Mouse (Mus musculus) heart, adult 11 months (tissue): ENCODE measurements around the gene Spcs3.
"Not testable (repeated sequence)": the region's sequence is repeated elsewhere in the genome, so short reads cannot be mapped to it uniquely, and the experiment has no call there.

Experiments used
- DNase-seq: peaks from one replicate; pipeline ENCODE4 v3.0.0; 2022

Gene Spcs3

DNA sequence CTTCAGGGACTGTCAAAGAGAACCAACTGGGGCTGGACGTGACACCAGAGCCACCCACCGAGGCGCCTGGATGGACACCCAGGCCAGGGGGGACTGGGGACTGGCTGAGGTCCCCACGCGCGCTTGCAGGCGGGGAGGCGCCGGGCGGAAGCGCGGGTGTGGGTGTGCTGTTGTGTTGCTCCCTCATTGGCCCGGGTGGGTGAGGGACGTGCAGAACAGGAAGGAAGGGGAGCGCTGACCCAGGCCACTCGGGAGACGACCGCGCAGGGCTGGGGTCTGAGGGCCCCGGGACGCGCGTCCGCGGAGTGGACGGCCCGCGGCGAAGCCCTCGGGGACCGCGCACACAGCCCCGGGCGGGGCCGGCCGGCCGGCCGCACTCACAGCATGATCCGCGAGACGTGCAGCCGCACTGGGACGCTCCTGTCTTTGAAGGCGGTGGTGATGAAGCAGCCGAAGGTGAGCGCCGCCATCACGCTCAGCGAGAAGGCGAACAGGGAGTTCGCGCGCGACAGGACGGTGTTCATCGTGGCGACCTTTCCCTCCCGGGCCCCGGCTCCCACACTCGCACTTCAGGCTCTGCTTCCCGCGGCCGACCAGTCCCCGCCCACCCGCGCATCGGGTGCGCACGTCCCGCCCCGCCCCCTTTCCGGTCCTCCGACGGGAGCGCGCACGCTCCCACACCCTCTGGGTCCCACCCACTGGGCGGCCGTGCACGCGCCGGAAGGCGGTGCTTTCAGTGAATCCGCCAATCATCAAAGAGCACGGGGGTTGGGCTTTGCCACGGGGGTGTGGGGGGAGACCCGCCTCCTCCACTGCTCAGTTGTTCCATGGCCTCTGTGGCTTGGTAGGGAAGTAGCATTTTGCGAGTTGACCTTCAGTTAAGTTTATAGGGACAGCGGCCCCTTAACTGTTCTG is at the start of gene Spcs3, which contains the start of gene Asb5:
Gene Spcs3 (minus strand): TSS at position 617 of the 915 bp plus-strand sequence.
Gene Asb5 (plus strand): TSS at position 199 of the 915 bp plus-strand sequence.
- DNase-seq: peak; percentile 100

DNA sequence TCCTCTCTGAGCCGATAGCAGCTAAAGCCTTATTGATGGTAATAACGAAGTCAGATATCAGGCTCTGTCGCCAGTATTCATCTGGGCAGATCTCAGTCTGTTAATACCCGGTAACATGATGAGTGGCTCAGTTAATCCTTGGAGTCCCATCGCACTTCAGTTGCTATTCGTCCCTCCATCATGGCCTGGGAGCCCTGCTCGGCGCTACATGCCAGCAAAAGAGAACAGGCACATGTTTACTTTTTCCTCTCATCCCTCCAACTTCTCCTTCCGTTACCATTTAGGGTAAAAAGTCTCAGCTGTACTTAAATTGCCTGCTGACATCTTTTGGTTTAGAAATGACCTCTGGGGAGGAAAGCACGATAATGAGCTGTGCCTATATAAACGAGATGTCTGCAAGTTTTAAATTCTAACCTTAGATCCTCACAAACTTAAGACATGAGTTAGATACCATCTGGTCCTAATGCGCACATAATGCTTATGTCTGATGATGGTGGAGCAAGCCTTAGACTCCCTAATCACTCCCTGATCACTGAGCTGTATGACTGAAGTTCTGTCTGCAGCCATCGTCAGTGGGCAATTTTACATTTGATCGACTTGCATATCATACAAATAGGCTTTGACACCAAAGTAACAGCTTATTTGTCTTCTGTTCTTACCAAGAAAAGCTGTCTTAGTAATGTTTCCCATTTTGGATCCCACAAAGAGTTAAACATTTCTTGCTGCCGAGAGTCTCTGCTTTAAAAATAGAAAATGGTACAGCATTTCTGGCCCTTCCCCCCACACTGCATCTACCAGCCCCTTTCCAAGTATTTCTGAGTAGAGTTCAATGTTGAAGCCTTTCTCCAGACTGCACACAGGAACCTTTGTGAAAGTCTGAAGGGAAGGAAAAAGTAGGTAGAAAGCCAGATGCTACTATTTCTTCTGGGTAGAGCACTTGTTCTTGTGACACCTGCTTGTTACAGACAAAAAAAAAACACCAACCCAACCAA is 41.1 kb upstream of the Spcs3 start:
- no peak for DNase-seq

DNA sequence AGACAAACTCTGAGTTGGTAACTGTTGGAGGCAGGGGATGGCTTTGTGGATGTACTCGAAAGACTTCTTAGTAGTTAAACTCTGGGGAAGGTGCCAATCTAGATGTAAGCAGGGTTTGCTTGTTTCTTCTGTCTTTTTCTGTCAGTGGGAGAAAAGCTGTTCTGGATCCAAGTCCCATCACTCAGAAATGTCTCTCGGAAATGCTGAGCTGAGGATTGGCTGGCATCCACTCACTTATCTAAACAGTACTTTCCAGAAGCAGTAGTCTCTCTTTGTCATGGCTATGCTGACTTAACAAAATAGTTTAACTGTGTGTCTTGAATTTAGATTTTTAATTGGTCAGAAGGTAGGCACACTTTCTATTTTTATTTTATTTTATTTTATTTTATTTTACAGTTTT is 37.4 kb upstream of the Spcs3 start:
- no peak for DNase-seq

DNA sequence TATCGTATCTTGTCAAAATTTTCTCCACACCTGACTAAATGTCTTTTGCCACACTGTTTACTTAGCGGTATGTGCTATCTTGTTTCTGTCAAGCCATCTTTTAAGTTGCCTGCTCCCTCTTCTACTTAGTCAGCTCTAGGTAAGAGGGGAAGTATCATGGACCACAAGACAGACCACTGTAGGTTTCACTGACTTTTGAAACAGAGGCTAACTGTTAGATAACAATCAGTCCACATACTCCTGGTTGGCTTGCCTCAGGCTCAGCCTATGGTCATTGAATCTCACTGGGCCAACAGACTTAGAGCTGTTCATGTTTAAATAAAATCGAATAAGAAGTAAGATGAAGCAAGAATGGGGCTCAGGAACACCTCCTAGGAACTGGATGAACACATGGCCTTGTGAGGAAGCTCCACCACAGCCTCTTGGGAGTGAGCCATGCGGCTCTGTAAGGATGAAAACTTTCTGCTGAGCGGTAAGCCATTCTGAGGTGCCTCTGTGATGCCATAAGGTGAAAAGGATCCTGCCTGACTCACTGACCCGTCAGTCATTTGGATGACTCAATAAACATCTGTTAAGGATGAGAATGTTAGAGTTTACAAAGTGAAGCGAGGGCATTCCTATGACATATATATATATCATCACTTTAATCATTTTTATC is 35.9 kb upstream of the Spcs3 start:
- DNase-seq: no peak

DNA sequence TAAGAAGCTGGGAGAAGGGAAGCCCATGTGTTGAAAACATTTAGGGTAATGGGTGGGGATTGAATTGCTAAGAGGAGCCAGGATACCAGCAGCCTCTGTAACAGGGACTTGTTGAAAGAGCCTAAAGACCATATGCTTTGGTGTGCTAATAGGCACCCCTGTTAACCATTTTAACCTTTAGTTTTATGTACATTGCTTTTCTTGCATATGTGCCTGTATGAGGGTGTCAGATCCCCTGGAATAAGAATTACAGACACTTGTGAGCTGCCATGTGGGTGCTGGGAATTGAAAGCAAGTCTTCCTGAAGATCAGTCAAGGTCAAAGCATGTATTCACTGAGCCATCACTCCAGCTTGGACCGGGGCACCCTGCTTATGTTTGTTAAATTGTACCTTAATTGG is 35.4 kb upstream of the Spcs3 start:
- no peak for DNase-seq

DNA sequence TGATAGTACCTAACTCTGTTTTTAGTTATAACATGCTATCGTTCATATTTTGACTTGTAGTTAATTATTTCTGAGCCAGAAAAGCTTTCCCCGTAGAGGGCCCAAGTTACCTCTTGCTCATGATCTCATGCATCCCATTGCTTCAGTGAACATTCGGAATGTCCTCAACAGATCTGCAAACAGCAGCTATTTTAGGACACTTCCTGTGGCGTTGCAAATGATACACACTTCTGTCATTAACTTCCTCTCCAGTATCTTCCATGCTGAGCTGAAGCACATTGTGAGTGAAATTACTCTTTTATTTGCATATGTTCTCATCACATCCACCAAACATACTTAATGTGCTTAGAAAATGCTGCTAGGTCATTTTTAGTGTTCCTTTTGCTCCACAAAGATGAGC is 32.3 kb upstream of the Spcs3 start:
- no peak for DNase-seq

DNA sequence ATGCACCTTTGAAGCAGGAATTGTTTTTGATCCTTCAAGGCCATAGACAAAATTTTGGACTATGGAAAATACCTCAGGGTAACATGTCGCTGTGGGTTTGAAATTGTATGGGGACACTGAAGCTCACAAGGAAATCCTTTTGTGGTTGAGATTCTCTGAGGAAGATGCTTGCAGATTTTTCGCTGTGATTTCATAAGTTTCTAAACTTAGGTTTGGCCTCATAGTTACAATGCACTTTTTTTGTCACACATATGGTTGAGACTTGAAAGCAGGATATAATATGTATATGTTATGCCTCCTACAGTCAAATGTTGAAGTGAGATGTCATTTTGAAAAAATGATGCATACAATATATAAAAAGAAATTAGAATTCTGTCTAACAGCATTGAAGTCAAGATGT is 25.1 kb upstream of the Spcs3 start:
- DNase-seq: no peak

DNA sequence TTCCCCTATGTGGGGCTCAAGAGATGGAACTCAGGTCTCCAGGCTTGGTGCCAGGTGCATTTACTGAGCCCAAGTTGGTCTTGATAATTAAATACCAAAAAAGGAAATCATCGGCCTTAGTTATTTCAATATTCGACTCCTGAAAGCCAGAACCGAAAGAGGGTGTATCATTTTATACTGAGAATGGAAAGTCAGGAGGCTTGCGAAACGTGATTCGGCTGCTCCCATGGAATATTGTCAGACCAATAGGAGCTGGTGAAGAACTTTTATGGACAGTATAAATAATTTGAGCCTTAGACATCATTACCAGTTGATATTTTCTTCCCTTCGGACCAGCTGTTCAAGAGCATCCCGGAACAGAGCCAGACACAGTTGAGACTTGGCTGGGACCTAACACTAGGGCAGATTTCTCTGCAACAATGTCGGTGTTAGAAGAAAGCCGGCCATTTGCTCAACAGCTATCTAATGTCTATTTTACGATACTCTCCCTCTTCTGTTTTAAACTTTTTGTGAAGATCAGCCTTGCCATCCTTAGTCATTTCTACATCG is 20.3 kb upstream of the Spcs3 start:
- peak; percentile 76 for DNase-seq

DNA sequence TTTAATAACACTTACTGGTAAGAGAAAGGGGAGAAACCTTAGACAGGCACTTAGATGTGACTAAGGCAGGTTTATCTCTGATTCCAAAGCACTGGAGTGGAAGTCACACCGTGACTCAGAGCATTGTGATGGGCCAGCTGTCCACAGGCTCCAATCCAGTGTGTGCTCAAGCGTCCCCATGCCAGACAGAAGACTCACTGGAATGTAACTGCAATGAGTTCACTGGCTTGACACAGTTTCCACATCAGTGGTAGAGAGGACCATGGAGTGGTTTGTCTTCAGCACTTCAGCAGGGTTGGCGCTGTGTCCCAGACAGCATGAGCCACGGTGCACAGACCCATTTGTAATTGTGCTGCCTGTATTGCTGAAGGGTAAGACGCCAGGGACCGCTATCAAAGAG is 18.6 kb upstream of the Spcs3 start:
- DNase-seq: peak; percentile 90

DNA sequence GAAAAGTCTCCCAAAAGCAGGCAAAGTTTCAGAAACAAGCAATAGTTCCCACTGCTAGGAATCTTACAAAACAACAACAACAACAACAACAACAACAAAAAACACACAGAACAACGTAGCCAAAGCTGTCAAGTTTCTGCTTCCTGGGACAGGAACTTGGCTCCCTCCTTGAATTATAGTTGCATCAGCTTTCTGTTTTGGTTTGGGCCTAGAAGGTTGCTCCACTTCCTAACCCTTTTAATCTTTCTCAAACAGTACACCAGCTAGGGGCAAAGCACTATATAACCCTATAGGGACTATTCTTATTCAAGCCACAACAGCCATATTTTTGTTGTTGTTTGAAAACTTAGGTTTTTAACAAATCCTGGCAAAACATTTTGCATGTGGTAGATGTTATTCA is 11.5 kb upstream of the Spcs3 start:
- DNase-seq: no peak

DNA sequence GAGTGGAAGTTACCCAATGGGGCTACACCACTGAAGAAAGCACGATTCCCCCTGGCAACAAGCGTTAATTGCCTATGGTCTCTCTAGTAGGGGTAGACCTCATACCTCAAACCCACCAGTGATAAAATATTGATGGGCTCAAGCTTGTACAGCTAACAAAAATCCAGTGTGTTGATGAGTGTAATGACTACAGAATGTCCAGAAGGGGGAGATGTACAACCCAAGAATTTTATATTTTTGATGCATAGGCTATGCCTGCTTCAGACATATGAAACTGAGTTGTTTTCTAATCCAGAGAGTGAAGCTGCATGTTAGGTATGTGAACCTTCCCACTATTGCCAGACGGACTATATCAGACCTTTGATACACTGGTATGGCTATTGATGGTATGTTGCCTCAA is 7.5 kb upstream of the Spcs3 start:
- no peak for DNase-seq

DNA sequence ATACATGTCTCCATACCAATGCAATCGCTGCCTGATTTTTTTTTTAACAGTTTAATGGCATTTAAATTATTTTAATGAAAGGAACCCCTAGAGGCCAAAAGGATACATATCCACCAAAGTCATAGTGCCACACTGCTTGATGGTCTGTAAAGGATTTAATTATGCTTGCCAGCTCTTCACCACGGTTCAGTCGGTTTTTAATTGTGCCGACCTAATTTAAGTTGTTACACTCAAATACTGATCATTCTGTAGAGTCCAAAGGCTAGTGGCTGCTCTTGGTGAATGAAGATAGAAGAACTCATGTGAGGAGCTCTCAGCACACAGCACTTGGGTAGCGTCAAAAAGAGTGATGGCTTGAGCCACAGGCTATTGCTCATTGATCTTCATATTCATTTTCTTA is 5.4 kb upstream of the Spcs3 start:
- DNase-seq: no peak

DNA sequence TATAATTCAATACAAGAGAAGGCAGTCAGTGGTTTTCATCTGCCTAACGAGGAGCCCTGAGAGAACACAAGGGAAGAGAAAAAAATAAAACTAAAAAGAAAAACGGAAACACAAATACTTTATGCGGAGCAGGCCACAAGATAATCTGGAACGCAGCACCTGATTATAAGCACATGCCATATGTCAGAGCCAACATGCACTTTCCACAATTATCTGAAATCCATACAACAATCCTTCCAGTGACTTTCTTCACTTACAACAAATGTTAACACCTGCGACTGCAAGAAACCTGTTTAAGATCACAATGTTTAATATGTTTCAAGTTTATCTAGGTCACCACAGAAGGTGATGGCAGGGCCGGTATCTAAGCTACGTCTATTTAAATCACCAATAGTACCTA is 1.2 kb downstream of the Spcs3 start:
- no peak for DNase-seq

DNA sequence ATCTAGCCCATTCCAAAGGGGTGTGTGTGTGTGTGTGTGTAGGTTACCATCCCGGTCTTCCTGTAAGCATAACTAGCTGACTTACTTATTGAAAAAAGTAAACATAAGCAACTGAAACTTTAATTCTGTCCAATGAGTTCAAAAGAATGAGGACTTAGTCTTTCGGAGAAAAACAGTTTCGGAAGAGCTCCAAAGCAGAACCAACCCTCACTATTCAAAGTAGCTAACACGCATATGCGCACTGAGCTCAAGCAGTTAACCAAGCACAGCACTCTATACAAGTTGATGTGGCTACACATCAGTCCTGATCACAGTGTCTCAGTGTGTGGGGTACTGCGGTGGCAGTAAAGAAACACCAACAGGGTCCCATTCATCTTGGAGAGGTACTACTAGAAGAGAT is 3.1 kb downstream of the Spcs3 start:
- DNase-seq: no peak

DNA sequence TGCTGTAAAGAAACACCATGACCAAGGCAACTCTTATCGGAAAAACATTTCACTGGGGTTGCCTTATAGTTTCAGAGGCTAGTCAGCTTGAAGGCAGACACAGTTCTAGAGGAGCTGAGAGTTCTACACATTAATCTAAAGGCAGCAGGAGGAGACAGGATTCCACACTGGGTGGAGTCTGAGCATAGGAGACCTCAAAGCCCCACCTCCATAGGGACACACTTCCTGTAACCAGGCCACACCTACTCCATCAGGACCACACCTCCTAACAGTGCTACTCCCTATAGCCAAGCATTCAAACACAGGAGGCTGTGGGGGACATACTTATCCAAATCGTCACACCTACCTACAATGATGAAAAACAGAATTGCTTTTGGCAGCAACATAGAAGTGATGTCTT is 4.2 kb downstream of the Spcs3 start:
- DNase-seq: no peak

DNA sequence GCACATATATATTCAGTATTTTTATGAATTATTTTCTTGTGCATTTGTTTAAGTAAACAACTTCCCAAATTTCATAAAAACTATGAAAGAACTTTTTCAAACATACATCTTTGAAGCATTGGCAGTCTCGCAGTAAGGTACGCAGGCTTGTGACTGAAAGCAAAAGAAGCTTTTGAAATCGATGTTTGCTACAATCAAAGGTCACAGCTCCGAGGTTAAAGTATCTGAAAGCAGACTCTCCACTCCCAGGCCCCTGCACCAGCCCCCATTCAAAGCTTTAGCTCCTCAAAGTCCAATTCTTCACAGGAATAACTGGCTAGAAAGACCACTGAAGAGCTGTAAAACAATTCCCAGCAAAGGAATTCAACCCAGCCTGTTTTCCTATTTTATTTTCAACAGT is 9.3 kb downstream of the Spcs3 start:
- no peak for DNase-seq

DNA sequence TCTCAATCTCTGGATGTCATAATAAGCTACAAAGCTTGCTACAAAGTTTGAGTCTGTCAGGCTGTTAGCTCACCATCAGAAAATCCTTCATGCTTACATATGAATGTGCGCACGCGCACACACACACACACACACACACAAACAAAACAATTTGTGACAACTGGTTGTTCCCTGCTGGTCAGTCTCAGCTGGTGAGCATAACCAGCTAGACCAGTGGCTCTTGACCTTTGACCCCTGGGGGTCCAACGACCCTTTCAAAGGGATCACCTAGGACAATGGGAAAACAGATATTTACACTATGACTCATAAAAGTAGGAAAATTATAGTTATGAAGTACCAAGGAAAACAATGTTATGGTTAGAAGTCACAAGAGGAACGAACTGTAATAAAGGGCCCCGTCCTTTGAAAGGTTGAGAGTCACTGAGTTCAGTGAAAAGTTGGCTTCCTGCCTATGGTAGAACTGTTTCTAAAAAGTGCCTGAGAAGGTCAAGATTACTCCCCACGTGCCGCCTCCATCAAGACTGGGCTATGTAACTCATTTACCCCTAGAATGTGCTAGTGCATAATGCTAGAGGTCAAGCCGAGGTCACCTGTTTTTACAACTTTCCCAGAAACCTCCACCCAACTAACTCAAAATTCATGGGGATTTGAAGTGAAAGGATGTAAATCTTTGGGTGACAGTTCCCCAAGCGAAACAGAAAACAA is 10.9 kb downstream of the Spcs3 start:
- no peak for DNase-seq

DNA sequence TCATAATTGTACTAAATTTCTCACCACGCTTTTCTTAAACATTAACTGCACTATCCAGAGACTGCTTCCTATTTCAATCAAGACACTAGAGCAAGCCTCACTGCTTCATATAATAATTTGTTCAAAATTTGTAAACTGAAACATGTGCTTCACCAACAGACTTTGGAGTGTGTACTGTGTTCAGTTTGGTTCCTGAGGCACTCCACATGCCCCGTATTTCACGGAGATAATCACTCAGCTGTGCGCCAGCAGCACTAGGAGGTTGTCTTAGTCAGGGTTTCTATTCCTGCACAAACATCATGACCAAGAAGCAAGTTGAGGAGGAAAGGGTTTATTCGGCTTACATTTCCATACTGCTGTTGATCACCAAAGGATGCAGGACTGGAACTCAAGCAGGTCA is 17.6 kb downstream of the Spcs3 start:
- DNase-seq: not testable (repeated sequence)

DNA sequence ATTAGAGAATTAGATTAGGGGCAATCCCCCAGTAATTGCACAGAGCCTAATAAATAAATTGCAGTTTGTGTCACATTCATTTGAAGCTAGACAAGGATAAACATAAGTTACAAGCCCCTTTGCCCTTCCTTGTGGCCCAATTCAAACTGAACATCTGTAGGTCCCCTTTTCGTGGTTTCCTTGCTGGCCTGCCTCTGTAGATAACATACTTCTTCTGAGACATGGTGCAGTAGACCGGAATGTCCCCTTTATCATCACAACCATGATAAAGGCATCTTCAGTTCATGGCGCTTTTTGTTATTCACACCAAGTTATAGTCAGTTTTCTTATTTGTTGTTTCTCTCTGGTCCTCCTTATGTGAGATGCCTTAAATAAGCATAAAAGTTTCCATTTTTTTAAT is 18.0 kb downstream of the Spcs3 start:
- no peak for DNase-seq

DNA sequence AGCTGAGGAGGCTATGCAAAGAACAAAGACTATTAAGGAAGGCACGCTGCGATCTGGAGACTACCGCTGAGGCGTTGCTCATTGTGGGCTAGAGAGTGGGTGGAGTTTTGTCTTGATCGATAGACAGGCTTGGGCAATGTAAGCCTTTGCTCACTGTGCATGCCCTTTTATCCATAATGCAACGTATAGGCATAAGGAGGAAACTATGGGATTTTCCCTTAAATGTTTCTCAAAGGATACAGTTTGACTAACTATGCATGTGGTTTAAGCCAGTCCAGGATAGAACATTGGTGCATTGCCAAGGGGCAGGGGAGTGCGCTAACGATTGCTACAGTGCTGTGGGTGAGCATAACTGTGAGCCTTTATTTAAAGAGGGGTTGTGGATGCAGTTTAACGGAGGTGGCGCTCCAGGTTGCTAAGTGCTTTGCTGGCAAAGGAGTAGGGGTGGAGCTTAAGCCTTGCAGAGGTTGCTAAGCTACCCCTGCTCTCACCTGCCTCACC is 20.5 kb downstream of the Spcs3 start:
- DNase-seq: no peak

DNA sequence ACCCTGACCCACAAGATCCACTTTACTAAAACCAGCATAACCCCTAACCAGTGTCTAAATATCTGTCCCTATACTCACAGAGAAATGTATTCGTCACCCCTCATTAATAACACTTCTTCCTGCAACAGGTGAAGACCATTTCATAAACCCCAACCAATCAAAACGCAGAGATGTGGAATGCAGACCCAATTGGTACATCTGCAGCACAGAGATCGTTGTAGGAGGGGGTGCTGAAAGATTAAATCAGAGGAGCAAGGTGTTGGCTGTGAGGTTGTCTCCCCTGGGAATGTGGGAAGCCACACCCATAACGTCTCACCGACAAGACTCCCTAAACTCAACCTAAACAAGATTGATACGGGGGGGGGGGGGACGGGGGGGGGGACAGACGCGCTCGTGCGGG is 21.0 kb downstream of the Spcs3 start:
- DNase-seq: no peak

DNA sequence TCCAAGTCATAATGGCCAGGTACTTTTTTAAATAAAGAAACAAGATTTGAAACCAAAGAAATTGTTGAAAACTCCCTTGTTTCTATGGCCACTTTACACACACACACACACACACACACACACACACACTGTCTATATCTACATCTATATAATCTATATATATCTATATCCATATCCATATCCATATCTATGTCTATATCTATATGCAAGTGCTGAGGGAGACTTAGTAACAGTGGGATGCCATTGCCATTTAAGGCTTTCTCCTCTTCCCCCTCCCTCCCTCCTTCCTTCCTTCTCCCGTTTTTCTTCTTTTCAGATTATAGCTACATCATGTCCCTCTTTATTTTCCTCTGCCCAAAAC is 21.7 kb downstream of the Spcs3 start:
- DNase-seq: no peak
